Mouse (Mus musculus): ENCODE results near the gene Cpd. TPM values are rescaled to one million over a fixed set of nuclear protein-coding genes. Genes with fewer than 3 reads are reported as not detected.
A peak's percentile ranks its signal among the peaks of the same experiment; 100 is the strongest.

Cpd gene
- polyA plus RNA-seq, 1 experiment from 2014 or later: 14.5 TPM

DNA sequence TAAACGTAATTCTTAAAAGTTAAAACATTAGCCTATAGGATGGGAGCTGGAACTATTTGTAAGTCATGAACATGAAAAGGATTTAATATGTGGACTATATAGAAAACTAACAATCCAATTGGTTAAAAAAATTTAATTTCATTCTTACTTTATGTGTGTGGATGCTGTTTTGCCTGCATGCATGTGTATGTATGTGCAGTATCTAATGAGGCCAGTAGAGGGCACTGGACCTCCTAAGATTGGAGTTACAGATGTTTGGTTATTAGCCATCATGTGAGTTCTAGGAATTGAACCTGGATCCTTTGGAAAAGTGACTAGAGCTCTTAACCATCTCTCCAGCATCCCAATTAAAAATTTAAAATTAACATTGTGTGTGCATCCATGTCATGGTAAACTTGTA is 57.6 kb downstream of the Cpd start:
- Histone ChIP-seq H3K9me3 (ENCODE audit: control insufficient read depth, low read length) (no peaks in the 10 kb centered on the region), H3K4me2 (no peak overlapping the region), H3K4me3 (ENCODE audit: low read depth, low read length) (no peak overlapping the region), H3K27ac (ENCODE audit: low read depth, low read length) (no peak overlapping the region), H3K36me3 (ENCODE audit: control insufficient read depth, insufficient read depth, low read length) (no peaks in the 10 kb centered on the region), H3K9ac (ENCODE audit: low read depth, low read length) (no peak overlapping the region), H3K4me1 (replicated peaks; ENCODE audit: control insufficient read depth, insufficient read depth, low read length) (no peaks in the 10 kb centered on the region), H3K27me3 (replicated peaks; ENCODE audit: control insufficient read depth, insufficient read depth, low read length) (no peaks in the 10 kb centered on the region)
- 98% methylated on average over 1 of the region's 1 CpGs for WGBS
- no peak for DNase-seq (ENCODE audit: low spot score)
- ATAC-seq (replicated peaks; ENCODE audit: low FRiP score): no peak

- no peak overlapping the region for H3K9ac ChIP-seq (ENCODE audit: low read depth, low read length)
- ATAC-seq (replicated peaks; ENCODE audit: low FRiP score): no peak
- H3K9me3 ChIP-seq (ENCODE audit: control insufficient read depth, low read length): no peaks in the 10 kb centered on the region
- H3K27me3 ChIP-seq (replicated peaks; ENCODE audit: control insufficient read depth, insufficient read depth, low read length): no peaks in the 10 kb centered on the region
- 82% methylated on average over 8 of the region's 8 CpGs for WGBS
- H3K4me1 ChIP-seq (replicated peaks; ENCODE audit: control insufficient read depth, insufficient read depth, low read length): no peaks in the 10 kb centered on the region
- H3K36me3 ChIP-seq (ENCODE audit: control insufficient read depth, insufficient read depth, low read length): no peaks in the 10 kb centered on the region
- no peak overlapping the region for H3K4me3 ChIP-seq (ENCODE audit: low read depth, low read length)
- H3K4me2 ChIP-seq: no peak overlapping the region
- DNase-seq (ENCODE audit: low spot score): no peak
- no peak overlapping the region for H3K27ac ChIP-seq (ENCODE audit: low read depth, low read length)
These were observed 71.3 kb downstream of the Cpd start for GRCm38 (mm10) chr11:76775533-76775932.

DNA sequence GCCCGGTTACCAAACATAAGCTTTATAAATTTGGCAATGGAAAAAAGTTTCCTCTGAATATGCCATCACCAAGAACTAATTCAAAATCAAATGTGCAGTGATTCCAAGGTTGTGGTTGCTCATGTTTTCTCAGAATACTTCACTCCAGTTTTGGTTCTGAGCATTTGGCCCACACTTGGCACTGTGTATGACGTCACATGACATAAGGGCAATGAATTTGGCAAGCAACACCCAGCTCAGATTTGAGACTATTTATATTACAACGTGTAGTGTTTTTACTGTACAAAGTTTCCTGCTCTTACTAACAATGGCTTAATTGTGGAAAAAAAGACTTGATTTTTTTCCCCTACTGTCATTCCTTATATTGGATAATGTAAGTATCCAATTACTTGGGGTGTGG is 73.0 kb downstream of the Cpd start:
- Histone ChIP-seq H3K27me3 (replicated peaks; ENCODE audit: control insufficient read depth, insufficient read depth, low read length) (no peaks in the 10 kb centered on the region), H3K4me1 (replicated peaks; ENCODE audit: control insufficient read depth, insufficient read depth, low read length) (no peaks in the 10 kb centered on the region), H3K9ac (ENCODE audit: low read depth, low read length) (no peak overlapping the region), H3K4me3 (ENCODE audit: low read depth, low read length) (no peak overlapping the region), H3K36me3 (ENCODE audit: control insufficient read depth, insufficient read depth, low read length) (no peaks in the 10 kb centered on the region), H3K4me2 (no peak overlapping the region), H3K9me3 (ENCODE audit: control insufficient read depth, low read length) (no peaks in the 10 kb centered on the region), H3K27ac (ENCODE audit: low read depth, low read length) (no peak overlapping the region)
- ATAC-seq (replicated peaks; ENCODE audit: low FRiP score) (no peak), DNase-seq (ENCODE audit: low spot score) (no peak)
- 80% methylated on average over 3 of the region's 3 CpGs for whole genome bisulfite sequencing

DNA sequence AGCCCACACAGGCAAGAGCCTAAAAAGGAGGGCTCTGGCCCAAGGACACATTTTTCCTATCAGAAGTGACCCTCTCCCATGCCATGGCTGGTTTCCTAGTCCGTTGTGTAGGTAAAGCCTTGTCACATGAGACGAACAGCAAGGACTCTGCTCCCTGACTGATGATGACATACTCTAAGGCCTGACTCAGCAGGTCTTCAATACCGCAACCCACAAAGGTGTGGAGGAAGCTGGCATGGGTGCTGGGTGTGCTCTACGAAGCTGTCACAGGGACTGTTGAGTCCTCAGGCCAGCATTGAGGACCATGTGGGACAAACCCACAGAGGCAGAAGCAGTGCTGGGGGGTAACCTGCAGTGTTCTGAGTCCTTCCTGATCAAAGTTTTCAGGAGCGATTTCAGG is 76.3 kb downstream of the Cpd start:
- no peaks in the 10 kb centered on the region for H3K4me1 ChIP-seq (replicated peaks; ENCODE audit: control insufficient read depth, insufficient read depth, low read length)
- no peak overlapping the region for H3K9ac ChIP-seq (ENCODE audit: low read depth, low read length)
- no peak overlapping the region for H3K4me3 ChIP-seq (ENCODE audit: low read depth, low read length)
- no peaks in the 10 kb centered on the region for H3K36me3 ChIP-seq (ENCODE audit: control insufficient read depth, insufficient read depth, low read length)
- 81% methylated on average over 5 of the region's 5 CpGs for WGBS
- no peaks in the 10 kb centered on the region for H3K27me3 ChIP-seq (replicated peaks; ENCODE audit: control insufficient read depth, insufficient read depth, low read length)
- no peak for ATAC-seq (replicated peaks; ENCODE audit: low FRiP score)
- no peak for DNase-seq (ENCODE audit: low spot score)
- no peak overlapping the region for H3K27ac ChIP-seq (ENCODE audit: low read depth, low read length)
- no peaks in the 10 kb centered on the region for H3K9me3 ChIP-seq (ENCODE audit: control insufficient read depth, low read length)
- H3K4me2 ChIP-seq: no peak overlapping the region

DNA sequence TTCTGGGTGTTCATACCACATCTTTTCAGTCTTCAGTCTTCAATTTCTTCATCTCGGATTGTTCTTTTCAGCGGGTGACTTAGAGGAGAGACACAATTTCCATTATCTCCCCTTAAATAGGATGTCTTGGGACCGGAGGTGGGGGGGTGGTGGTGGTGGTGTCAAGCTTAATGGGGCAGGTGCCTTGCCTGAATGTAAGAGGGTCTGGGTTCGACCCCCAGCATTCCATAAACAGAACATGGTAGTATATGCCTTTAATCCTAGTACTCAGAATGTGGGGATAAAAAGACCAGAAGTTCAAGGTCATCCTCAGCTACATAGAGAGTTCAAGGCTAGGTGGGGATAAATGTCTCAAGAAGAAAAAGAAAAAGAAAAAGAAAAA is 83.1 kb downstream of the Cpd start:
- DNase-seq (ENCODE audit: low spot score): no peak
- Histone ChIP-seq H3K4me3 (ENCODE audit: low read depth, low read length) (peak overlapping the region; percentile 96), H3K9me3 (ENCODE audit: control insufficient read depth, low read length) (no peaks in the 10 kb centered on the region), H3K36me3 (ENCODE audit: control insufficient read depth, insufficient read depth, low read length) (peaks cover 4% of the 10 kb centered on the region), H3K27me3 (replicated peaks; ENCODE audit: control insufficient read depth, insufficient read depth, low read length) (no peaks in the 10 kb centered on the region), H3K4me2 (peak overlapping the region; percentile 55), H3K27ac (ENCODE audit: low read depth, low read length) (no peak overlapping the region), H3K4me1 (replicated peaks; ENCODE audit: control insufficient read depth, insufficient read depth, low read length) (no peaks in the 10 kb centered on the region), H3K9ac (ENCODE audit: low read depth, low read length) (no peak overlapping the region; the same call in 1 of the 2 replicates)
- peak; percentile 40; the same call in 1 of the 2 replicates for ATAC-seq (replicated peaks; ENCODE audit: low FRiP score)
- WGBS: 7% methylated on average over 4 of the region's 4 CpGs

DNA sequence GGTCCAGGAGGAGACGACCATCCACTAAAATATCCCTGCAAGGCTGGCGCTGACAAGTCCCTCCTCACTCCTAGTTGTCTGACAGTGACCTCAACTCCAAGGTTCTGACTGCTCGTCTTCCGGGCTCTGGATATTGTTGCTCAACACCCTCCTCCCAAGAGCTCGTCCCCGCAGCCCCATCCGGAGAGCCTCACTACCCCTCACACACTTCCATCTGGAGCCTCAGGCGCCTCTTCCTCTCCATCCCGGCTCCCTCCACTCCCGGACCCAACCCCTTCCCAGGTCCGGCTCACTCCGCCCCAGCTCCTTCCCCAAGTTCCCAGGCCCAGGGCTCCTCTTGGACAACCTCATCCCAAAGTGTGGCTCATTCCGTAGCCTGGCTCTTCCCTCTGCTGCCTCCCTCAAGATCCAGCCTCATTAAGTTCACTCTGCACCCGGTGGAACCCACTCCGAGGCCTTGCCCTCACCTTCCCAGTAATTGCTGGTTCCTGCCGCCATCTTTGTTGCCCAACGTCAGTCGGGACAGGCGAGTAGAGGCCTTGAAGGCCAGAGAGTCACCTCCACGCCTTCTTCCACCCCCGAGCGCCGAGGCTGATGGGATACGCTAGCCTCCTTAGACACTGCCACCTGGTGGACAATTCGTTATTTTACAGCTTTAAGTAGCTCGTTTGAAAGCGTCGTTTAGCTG is 83.6 kb downstream of the Cpd start, which contains the start of gene Gosr1:
Gosr1 (minus strand) TSS at position 527 of the 688 bp plus-strand sequence.
- peak within 1 kb of the TSS; percentile 96 for H3K4me3 ChIP-seq (ENCODE audit: low read depth, low read length)
- WGBS: under 1% methylated on average over 28 of the region's 28 CpGs

DNA sequence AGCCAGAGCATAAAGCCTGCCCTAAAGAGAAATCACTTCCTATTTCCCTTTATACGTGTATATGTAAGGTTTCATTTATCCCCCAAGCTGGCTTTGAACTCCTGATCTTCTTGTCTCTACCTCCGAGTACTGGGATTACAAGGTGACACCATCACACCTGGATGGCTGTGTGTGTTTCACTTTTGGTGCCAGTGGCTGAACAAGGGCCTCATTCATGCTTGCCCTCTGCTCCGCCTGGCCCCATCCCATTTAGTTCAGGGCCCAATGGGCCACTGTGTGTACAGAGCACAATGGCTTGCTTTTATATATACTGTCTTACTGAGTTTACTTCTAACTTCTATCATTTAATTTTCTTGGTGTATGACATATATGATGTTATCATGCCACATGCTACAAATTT is 94.5 kb downstream of the Cpd start:
- Histone ChIP-seq H3K36me3 (ENCODE audit: control insufficient read depth, insufficient read depth, low read length) (peaks cover 36% of the 10 kb centered on the region), H3K9me3 (ENCODE audit: control insufficient read depth, low read length) (no peaks in the 10 kb centered on the region), H3K4me1 (replicated peaks; ENCODE audit: control insufficient read depth, insufficient read depth, low read length) (no peaks in the 10 kb centered on the region), H3K4me2 (no peak overlapping the region), H3K9ac (ENCODE audit: low read depth, low read length) (no peak overlapping the region), H3K4me3 (ENCODE audit: low read depth, low read length) (no peak overlapping the region), H3K27ac (ENCODE audit: low read depth, low read length) (no peak overlapping the region), H3K27me3 (replicated peaks; ENCODE audit: control insufficient read depth, insufficient read depth, low read length) (no peaks in the 10 kb centered on the region)
- DNase-seq (ENCODE audit: low spot score) (no peak), ATAC-seq (replicated peaks; ENCODE audit: low FRiP score) (no peak)
- WGBS: 91% methylated on average over 3 of the region's 3 CpGs

More for the DNA sequence above, 83.6 kb downstream of the Cpd start, which contains the start of gene Gosr1:
- Histone ChIP-seq H3K4me2 (peak within 1 kb of the TSS; percentile 65), H3K9ac (ENCODE audit: low read depth, low read length) (peak within 1 kb of the TSS; percentile 95), H3K4me1 (replicated peaks; ENCODE audit: control insufficient read depth, insufficient read depth, low read length) (no peaks in the 10 kb centered on the region), H3K36me3 (ENCODE audit: control insufficient read depth, insufficient read depth, low read length) (peaks cover 8% of the 10 kb centered on the region), H3K9me3 (ENCODE audit: control insufficient read depth, low read length) (no peaks in the 10 kb centered on the region), H3K27ac (ENCODE audit: low read depth, low read length) (peak within 1 kb of the TSS; percentile 58), H3K27me3 (replicated peaks; ENCODE audit: control insufficient read depth, insufficient read depth, low read length) (no peaks in the 10 kb centered on the region)
- ATAC-seq (replicated peaks; ENCODE audit: low FRiP score) (peak; percentile 98), DNase-seq (ENCODE audit: low spot score) (peak; percentile 83)

DNA sequence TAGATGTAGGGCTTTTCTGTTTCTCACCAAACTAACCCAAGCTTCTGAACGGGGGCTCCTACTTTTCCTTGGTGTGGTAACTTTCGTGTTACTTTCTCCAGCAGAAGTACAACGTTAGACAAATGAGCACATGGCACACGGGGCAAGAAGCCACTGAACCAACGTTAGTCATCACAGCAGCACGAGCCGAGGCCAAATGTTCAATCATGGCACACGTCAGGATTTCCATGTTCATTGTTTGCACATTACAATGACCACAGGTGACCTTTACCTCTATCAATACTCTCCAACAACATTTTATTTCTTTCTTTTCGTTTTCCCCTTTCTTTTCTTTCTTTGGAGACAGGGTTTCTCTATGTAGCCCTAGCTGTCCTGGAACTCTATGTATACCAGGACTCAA is 98.0 kb downstream of the Cpd start:
- DNase-seq (ENCODE audit: low spot score): no peak
- no peaks in the 10 kb centered on the region for H3K9me3 ChIP-seq (ENCODE audit: control insufficient read depth, low read length)
- 87% methylated on average over 9 of the region's 9 CpGs for WGBS
- H3K4me1 ChIP-seq (replicated peaks; ENCODE audit: control insufficient read depth, insufficient read depth, low read length): no peaks in the 10 kb centered on the region
- H3K27me3 ChIP-seq (replicated peaks; ENCODE audit: control insufficient read depth, insufficient read depth, low read length): no peaks in the 10 kb centered on the region
- no peak overlapping the region for H3K4me3 ChIP-seq (ENCODE audit: low read depth, low read length)
- ATAC-seq (replicated peaks; ENCODE audit: low FRiP score): no peak
- H3K9ac ChIP-seq (ENCODE audit: low read depth, low read length): no peak overlapping the region
- peaks cover 35% of the 10 kb centered on the region for H3K36me3 ChIP-seq (ENCODE audit: control insufficient read depth, insufficient read depth, low read length)
- no peak overlapping the region for H3K27ac ChIP-seq (ENCODE audit: low read depth, low read length)
- no peak overlapping the region for H3K4me2 ChIP-seq

DNA sequence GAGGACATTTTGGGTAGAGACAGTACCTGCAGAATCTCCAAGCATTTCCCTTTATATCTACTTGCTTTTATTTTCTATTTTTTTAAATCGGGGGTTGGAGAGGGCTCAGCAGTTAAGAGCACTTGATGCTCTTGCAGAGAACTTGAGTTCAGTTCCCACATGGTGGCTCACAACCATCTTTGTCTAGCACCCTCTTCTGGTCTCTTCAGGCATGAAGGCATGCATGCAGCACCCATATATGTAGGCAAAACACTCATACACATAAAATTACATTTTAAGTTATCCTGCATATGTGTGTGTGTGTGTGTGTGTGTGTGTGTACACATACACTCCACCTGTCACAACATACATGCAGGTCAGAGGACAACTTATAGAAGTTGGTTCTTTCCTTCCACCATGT is 100.9 kb downstream of the Cpd start:
- Histone ChIP-seq H3K4me1 (replicated peaks; ENCODE audit: control insufficient read depth, insufficient read depth, low read length) (no peaks in the 10 kb centered on the region), H3K27ac (ENCODE audit: low read depth, low read length) (no peak overlapping the region), H3K36me3 (ENCODE audit: control insufficient read depth, insufficient read depth, low read length) (peaks cover 30% of the 10 kb centered on the region), H3K4me3 (ENCODE audit: low read depth, low read length) (no peak overlapping the region), H3K9me3 (ENCODE audit: control insufficient read depth, low read length) (no peaks in the 10 kb centered on the region), H3K4me2 (no peak overlapping the region), H3K27me3 (replicated peaks; ENCODE audit: control insufficient read depth, insufficient read depth, low read length) (no peaks in the 10 kb centered on the region), H3K9ac (ENCODE audit: low read depth, low read length) (no peak overlapping the region)
- WGBS: 85% methylated on average over 1 of the region's 1 CpGs
- no peak for ATAC-seq (replicated peaks; ENCODE audit: low FRiP score)
- DNase-seq (ENCODE audit: low spot score): no peak

All from liver, embryonic 11.5 days (tissue).